ENCODE assay signal across 15 mouse cellular contexts in genomic region chr3:39898961-39899360, GRCm38 (mm10).
DNase-seq lines count a peak whose midpoint lies in the region; ATAC-seq and TF ChIP-seq lines count a peak whose summit lies in the region.
"Had no signal": no experiment of that assay in that cellular context is flagged by ENCODE, and none has a peak within 500 bp of the region (broad histone marks: within the 10 kb centered on the region; RNA-seq: fewer than 3 reads in every experiment).

No protein-coding gene starts in this region.

- H3K4me1 ChIP-seq in liver, adult 2 months (ENCODE audit: control insufficient read depth, insufficient read depth, low read length), result no peaks in the 10 kb centered on the region; the same call in 1 of the 2 replicates
- no peaks in the 10 kb centered on the region for H3K4me1 ChIP-seq in liver, embryonic 12.5 days
- H3K4me1 ChIP-seq: hindbrain, embryonic 13.5 days; liver, embryonic 15.5 days; neural tube, embryonic 13.5 days had no signal

- no peak for ATAC-seq in liver, embryonic 12.5 days
- ATAC-seq in granulocyte monocyte progenitor cell, adult 5-6 weeks (replicated peaks; ENCODE audit: poor library complexity, severe bottlenecking), result no peak

- WGBS in liver, adult 2 months, result 70% methylated on average over 5 of the region's 5 CpGs
- 28% methylated on average over 5 of the region's 5 CpGs for whole genome bisulfite sequencing in liver, embryonic 12.5 days (ENCODE audit: insufficient replicate concordance)

- TF ChIP-seq CTCF in liver, adult 2 months (IDR thresholded peaks at IDR 0.05; ENCODE audit: low read depth, low read length), result no peak

- DNase-seq in adrenal gland, adult 8-10 months, result peak; percentile 9
- DNase-seq in adrenal gland, postnatal 25 days, result no peak
- DNase-seq in liver, adult 2 months (ENCODE audit: extremely low read depth, low read depth, low spot score), result peak; percentile 22
- peak; percentile 41 to 50 for DNase-seq in heart, postnatal 10 days
- DNase-seq in lung, postnatal 10 days, result peak; percentile 62
- no peak for DNase-seq in thymus, postnatal 4 days
- DNase-seq: midbrain, embryonic 14.5 days; right cerebral cortex, postnatal 25 days; thymus, postnatal 14 days had no signal

- intact Hi-C loops in heart, postnatal 10 days (cut with DNase I), result no loop called here

- H3K27ac ChIP-seq in liver, adult 2 months (replicated peaks; ENCODE audit: insufficient read depth, low read depth, low read length), result no peak overlapping the region
- no peak overlapping the region for H3K27ac ChIP-seq in liver, embryonic 12.5 days
- H3K27ac ChIP-seq: hindbrain, embryonic 13.5 days; liver, embryonic 15.5 days; neural tube, embryonic 13.5 days had no signal

- no peaks in the 10 kb centered on the region for H3K79me2 ChIP-seq in liver, adult 2 months (ENCODE audit: control insufficient read depth, insufficient read depth, low read length)

- no peak overlapping the region for H3K4me3 ChIP-seq in liver, adult 2 months (ENCODE audit: insufficient read depth, low read depth, low read length)
- H3K4me3 ChIP-seq in liver, embryonic 12.5 days, result no peak overlapping the region
- H3K4me3 ChIP-seq: hindbrain, embryonic 13.5 days; liver, embryonic 15.5 days; neural tube, embryonic 13.5 days had no signal

- TF ChIP-seq POLR2A in liver, adult 2 months (IDR thresholded peaks at IDR 0.05; ENCODE audit: extremely low read depth, insufficient read depth, low read length), result no peak

- H3K36me3 ChIP-seq in liver, adult 2 months (ENCODE audit: control insufficient read depth, insufficient read depth, low read length), result no peaks in the 10 kb centered on the region
- no peaks in the 10 kb centered on the region for H3K36me3 ChIP-seq in liver, embryonic 12.5 days
- H3K36me3 ChIP-seq: G1E; hindbrain, embryonic 13.5 days; liver, embryonic 15.5 days; neural tube, embryonic 13.5 days had no signal

- no peaks in the 10 kb centered on the region for H3K9me3 ChIP-seq in liver, embryonic 12.5 days (replicated peaks)
- H3K9me3 ChIP-seq: G1E; hindbrain, embryonic 13.5 days; liver, embryonic 15.5 days; neural tube, embryonic 13.5 days had no signal

- no peaks in the 10 kb centered on the region for H3K27me3 ChIP-seq in liver, adult 2 months (ENCODE audit: control insufficient read depth, insufficient read depth, low read length)
- no peaks in the 10 kb centered on the region for H3K27me3 ChIP-seq in liver, embryonic 12.5 days (replicated peaks)
- H3K27me3 ChIP-seq: hindbrain, embryonic 13.5 days; liver, embryonic 15.5 days; neural tube, embryonic 13.5 days had no signal

- H3K9ac ChIP-seq in liver, adult 2 months (ENCODE audit: low read depth, low read length), result no peak overlapping the region
- H3K9ac ChIP-seq in liver, embryonic 12.5 days, result no peak overlapping the region
- H3K9ac ChIP-seq: hindbrain, embryonic 13.5 days; liver, embryonic 15.5 days; neural tube, embryonic 13.5 days had no signal

- H3K4me2 ChIP-seq in liver, embryonic 12.5 days, result no peak overlapping the region
- H3K4me2 ChIP-seq: hindbrain, embryonic 13.5 days; liver, embryonic 15.5 days; neural tube, embryonic 13.5 days had no signal

Comparison
In these comparisons a context has a peak if more than half of its experiments do, and no peak if none do; other contexts are left out.
1. DNase-seq: peak in adrenal gland, adult 8-10 months (single experiment), liver, adult 2 months (single experiment), heart, postnatal 10 days (2 of 2) and lung, postnatal 10 days (single experiment); none in adrenal gland, postnatal 25 days (single experiment) and thymus, postnatal 4 days (single experiment).